Mouse (Mus musculus): Measurements from ENCODE around the gene Clk2. TPM values are rescaled to one million over a fixed set of nuclear protein-coding genes. Genes with fewer than 3 reads are reported as not detected.

Gene Clk2
- polyA plus RNA-seq, 1 experiment: 62.2 TPM

GRCm38 (mm10) chr3:89202253-89203141 is 37.9 kb downstream of the Clk2 start, which contains the start of gene Gba:
Gene Gba, plus strand, starts transcription at chr3:89202928.
- no peak for TF ChIP-seq GATA1 (IDR thresholded peaks at IDR 0.05; ENCODE audit: low read length)

DNA sequence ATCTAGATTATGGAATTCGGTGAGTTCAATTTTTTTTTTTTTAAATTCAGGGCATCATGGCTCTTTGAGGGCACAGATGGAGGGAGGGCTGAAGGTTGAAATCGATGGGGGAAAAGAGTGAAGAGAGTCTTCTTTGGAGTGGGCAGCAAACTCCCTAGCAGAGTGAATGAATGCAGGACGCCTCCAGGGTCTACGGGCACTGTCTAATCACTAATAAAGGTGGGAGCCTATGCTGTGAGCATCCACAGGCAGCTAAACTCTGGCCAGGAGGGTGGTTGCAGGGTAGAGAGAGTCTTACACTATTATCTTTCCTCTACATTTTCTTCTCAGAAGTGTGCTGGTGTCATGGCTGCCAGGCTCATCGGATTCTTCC is 38.5 kb downstream of the Clk2 start:
- TF ChIP-seq GATA1 (IDR thresholded peaks at IDR 0.05; ENCODE audit: low read length): no peak

DNA sequence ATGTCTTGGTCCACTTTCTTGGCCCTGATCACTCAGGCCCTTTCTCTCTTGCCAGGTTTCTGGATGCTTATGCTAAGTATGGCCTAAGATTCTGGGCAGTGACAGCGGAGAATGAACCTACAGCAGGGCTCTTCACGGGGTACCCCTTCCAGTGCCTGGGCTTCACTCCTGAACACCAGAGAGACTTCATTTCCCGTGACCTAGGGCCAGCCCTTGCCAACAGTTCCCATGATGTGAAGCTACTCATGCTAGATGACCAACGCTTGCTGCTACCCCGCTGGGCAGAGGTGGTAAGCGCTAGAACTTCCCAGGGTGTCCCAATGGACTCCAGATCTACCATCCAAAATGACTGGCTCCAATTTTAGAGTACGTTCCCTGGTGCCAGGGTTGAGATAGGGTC is 41.5 kb downstream of the Clk2 start:
- TF ChIP-seq GATA1 (IDR thresholded peaks at IDR 0.05; ENCODE audit: low read length): no peak

DNA sequence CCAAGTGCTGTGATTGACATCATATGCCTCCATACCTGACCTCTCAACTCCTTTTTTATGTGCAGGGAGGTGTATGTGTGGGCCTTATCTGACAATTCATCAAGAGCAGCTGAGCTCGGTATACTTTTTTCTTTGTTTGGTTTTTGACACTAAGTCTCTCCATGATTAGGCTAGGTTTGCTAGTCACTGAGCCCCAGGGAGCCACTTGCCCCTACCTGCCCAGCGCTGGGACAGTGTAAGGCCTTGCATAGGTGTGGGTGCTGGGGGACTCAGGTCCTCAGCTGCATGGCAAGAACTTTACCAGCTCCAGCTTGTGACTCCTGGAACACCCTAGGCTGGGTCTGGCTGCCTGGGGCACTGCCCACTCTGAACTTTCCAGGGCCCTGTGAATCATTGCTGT is 42.1 kb downstream of the Clk2 start:
- TF ChIP-seq GATA1 (IDR thresholded peaks at IDR 0.05; ENCODE audit: low read length): no peak

DNA sequence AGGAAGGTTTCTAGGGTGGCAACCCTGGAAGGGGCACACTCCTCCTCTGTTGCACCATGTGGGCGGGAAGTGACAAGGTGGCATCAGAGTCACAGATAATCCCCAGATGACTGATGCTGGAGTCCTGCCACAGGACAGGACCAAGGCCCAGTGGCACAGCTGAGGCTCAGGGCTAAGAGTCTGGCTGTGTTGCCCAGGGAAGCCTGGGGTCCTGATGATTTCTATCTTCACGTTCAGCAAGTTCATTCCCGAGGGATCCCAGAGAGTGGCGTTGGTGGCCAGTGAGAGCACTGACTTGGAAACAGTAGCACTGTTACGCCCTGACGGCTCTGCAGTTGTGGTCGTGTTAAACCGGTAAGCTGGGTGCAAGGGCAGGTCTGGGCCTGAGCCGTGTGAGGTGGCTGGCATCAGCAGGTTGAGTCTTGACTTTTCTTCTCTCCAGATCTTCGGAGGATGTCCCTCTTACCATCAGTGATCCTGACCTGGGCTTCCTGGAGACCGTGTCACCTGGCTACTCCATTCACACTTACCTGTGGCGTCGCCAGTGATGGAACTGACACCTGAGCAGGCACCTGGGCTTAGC is 43.6 kb downstream of the Clk2 start:
- no peak for TF ChIP-seq GATA1 (IDR thresholded peaks at IDR 0.05; ENCODE audit: low read length)

DNA sequence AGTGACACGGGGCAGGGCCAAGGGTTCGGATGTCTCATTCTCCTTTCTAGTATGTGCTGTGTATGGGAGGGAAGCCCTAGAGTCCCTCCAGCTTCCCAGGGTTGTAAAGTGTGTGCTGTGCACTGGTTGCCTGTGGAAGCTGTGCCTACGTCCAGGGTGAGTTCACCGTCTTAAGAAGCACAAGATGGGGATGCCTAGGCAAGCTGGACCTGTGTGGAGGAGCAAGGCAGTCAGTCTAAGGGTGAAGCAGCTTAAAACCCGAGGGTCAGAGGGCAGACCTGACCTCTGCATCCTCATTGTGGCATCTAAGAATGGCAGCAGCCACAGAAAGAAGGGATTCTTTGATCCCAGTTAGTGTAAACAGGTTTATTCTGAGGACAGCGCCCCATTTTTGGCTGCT is 44.1 kb downstream of the Clk2 start:
- TF ChIP-seq GATA1 (IDR thresholded peaks at IDR 0.05; ENCODE audit: low read length): no peak

DNA sequence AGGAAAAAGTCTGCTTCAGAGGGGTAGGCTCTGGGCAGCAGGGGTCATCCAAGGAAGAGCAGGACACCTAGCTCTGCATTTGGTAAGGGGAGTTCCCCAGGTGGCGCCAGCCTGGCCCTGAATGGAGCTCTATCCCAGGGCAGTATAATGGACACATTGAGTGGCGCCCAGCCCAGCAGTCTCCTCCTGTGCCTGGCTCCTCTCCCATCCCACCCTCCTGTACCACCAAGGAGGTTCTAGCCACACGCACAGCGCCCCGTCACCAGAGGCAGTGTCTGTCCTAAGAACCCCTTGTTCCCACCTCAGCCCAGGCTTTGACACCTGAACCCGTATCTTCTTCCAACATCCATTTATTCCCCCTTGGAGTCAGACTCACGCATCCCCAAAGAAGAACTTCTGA is 45.1 kb downstream of the Clk2 start:
- TF ChIP-seq GATA1 (IDR thresholded peaks at IDR 0.05; ENCODE audit: low read length): no peak

DNA sequence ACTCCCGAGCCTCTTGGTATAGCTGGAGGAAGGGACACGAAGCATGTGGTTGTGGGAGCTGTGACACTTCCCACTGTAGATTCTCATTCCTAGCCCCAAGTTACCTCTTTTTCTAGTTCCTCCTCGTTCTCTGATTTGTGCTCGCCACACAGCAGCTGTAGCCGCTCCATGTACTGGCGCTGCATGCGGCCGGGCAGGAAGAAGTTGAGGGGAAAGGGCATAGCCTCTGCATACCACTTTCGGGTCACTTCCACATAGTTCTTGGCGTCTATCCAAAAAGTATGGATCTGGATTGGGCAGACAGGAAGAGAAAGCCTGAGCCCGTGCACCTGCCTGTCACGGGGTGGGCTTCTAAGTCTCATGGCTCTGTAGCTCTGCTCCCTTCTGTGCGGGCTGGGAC is 45.6 kb downstream of the Clk2 start:
- TF ChIP-seq GATA1 (IDR thresholded peaks at IDR 0.05; ENCODE audit: low read length): no peak

GRCm38 (mm10) chr3:89210731-89211130 is 46.1 kb downstream of the Clk2 start:
- TF ChIP-seq GATA1 (IDR thresholded peaks at IDR 0.05; ENCODE audit: low read length): no peak

- no peak for TF ChIP-seq GATA1 (IDR thresholded peaks at IDR 0.05; ENCODE audit: low read length)
Observed at GRCm38 (mm10) chr3:89213803-89214530, 49.4 kb downstream of the Clk2 start.

GRCm38 (mm10) chr3:89214681-89215411 is 50.3 kb downstream of the Clk2 start, which contains the start of gene Thbs3:
Gene Thbs3, plus strand, starts transcription at chr3:89215180.
- no peak for TF ChIP-seq GATA1 (IDR thresholded peaks at IDR 0.05; ENCODE audit: low read length)

- TF ChIP-seq GATA1 (IDR thresholded peaks at IDR 0.05; ENCODE audit: low read length): no peak
Observed at GRCm38 (mm10) chr3:89215853-89216252, 51.3 kb downstream of the Clk2 start.

GRCm38 (mm10) chr3:89218271-89218670 is 53.7 kb downstream of the Clk2 start:
- TF ChIP-seq GATA1 (IDR thresholded peaks at IDR 0.05; ENCODE audit: low read length): no peak

DNA sequence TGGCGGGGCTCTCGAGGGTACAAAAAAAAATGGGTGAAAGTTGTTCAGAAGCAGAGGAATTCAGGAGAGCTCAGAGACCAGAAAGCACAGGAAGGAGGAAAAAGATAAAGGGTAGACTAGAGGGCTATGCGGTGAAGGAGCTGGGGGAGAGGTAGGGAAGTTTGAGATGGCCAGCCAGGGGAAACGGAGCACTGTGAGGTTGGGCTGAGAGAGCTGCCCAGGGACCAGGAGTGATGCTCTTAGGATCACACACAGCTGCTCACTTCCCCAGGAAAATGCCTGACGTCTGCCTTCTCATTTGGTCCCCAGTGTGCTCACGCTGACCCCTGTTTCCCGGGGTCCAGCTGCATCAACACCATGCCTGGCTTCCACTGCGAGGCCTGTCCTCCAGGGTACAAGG is 55.0 kb downstream of the Clk2 start:
- no peak for TF ChIP-seq GATA1 (IDR thresholded peaks at IDR 0.05; ENCODE audit: low read length)

DNA sequence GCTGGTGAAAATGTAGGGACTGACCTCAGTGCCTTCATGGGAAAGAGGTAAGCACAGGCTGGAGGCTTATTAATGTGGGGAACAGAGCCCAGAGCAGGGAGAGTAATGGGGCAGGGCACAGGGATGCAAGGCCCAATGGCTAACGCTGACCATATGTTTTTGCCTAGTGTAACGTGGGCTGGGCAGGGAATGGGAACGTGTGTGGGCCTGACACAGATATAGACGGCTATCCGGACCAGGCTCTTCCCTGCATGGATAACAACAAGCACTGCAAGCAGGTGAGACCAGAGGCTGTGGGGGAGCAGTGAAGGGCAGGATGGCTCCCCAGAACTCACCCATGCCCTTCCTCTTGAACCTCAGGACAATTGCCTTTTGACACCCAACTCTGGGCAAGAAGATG is 56.6 kb downstream of the Clk2 start:
- TF ChIP-seq GATA1 (IDR thresholded peaks at IDR 0.05; ENCODE audit: low read length): no peak

- TF ChIP-seq GATA1 (IDR thresholded peaks at IDR 0.05; ENCODE audit: low read length): no peak
Observed at GRCm38 (mm10) chr3:89224796-89225195, 60.2 kb downstream of the Clk2 start.
